Mouse (Mus musculus) ES-Bruce4 (cell line): Measurements from ENCODE around the gene Rab40b. TPM values are rescaled to one million over a fixed set of nuclear protein-coding genes. Genes with fewer than 3 reads are reported as not detected.

Experiments used
- H3K27ac ChIP-seq: 2 replicates; pipeline ENCODE4 v1.5.1; 2012; ENCODE audit warnings: low read length, inconsistent platforms; ENCODE audit not compliant: insufficient read depth
- H3K27me3 ChIP-seq: 2 replicates; pipeline ENCODE4 v1.6.1; 2012; ENCODE audit warnings: mild to moderate bottlenecking, low read length, inconsistent platforms; ENCODE audit not compliant: control insufficient read depth, poor library complexity, insufficient read depth, severe bottlenecking
- H3K36me3 ChIP-seq: 2 replicates; pipeline ENCODE4 v1.6.1; 2012; ENCODE audit warnings: inconsistent platforms, mild to moderate bottlenecking, low read length, moderate library complexity; ENCODE audit not compliant: control insufficient read depth, poor library complexity, insufficient read depth, severe bottlenecking
- H3K4me1 ChIP-seq: one replicate; pipeline ENCODE4 v1.8.1; 2011; ENCODE audit warnings: low read length; ENCODE audit not compliant: control insufficient read depth, insufficient read depth
- H3K4me3 ChIP-seq: 2 replicates; pipeline ENCODE4 v1.5.1; 2011; ENCODE audit warnings: low read depth, mild to moderate bottlenecking, low read length
- H3K9ac ChIP-seq: 2 replicates; pipeline ENCODE4 v1.6.1; 2012; ENCODE audit warnings: low read depth, mild to moderate bottlenecking, inconsistent platforms; ENCODE audit not compliant: poor library complexity, severe bottlenecking
- H3K9me3 ChIP-seq: replicated peaks from 2 replicates; pipeline ENCODE4 v1.6.1; 2012; ENCODE audit warnings: mild to moderate bottlenecking, low read length, inconsistent platforms; ENCODE audit not compliant: control insufficient read depth, poor library complexity, insufficient read depth, severe bottlenecking
- CTCF ChIP-seq: IDR thresholded peaks from one replicate; pipeline ENCODE4 v1.8.1; 2011; ENCODE audit warnings: low read depth, low read length
- EP300 ChIP-seq: IDR thresholded peaks from 2 replicates; pipeline ENCODE4 v1.6.1; 2011; ENCODE audit warnings: low read depth, low read length; ENCODE audit not compliant: insufficient read depth
- POLR2A ChIP-seq: IDR thresholded peaks from one replicate; pipeline ENCODE4 v1.8.1; 2011; ENCODE audit warnings: low read length; ENCODE audit not compliant: insufficient read depth
- polyA plus RNA-seq: library from polyadenylated mRNA; stranded (reverse); fragments of >200 nt; gene quantifications from 2 replicates; pipeline ENCODE4 v1.2.4, GENCODE M21; 2011; ENCODE audit warnings: low read depth; ENCODE audit not compliant: missing spikeins, insufficient read depth, insufficient read length

The Rab40b gene
- polyA plus RNA-seq, 1 experiment, result not detected

GRCm38 (mm10) chr11:121407366-121408155 is 19.5 kb upstream of the Rab40b start:
- H3K9ac ChIP-seq, result no peak overlapping the region
- no peak overlapping the region for H3K27ac ChIP-seq
- H3K27me3 ChIP-seq, result no peaks in the 10 kb centered on the region
- no peaks in the 10 kb centered on the region for H3K9me3 ChIP-seq
- no peak for TF ChIP-seq EP300
- no peak for TF ChIP-seq POLR2A
- no peak for TF ChIP-seq CTCF
- no peaks in the 10 kb centered on the region for H3K36me3 ChIP-seq
- H3K4me1 ChIP-seq, result no peaks in the 10 kb centered on the region
- H3K4me3 ChIP-seq, result no peak overlapping the region

DNA sequence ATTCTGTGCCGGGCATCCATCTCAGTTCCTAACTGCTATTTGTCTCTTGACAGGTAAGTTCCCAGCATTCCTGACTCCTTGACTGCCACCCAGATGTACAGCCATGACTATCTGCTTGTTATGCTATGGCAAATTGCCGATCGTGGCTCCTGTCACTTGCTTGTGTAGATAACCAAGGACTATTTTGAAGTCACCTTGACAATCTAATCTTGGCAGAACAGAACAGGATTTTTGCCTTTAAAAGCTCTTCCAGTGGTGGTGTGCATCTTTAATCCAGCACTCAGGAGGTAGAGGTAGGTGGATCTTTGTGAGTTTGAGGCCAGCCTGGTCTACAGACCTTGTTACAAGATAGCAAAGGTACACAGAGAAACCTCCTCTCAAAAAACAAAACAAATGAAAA is 4.4 kb upstream of the Rab40b start:
- Histone ChIP-seq H3K36me3 (no peaks in the 10 kb centered on the region), H3K27ac (no peak overlapping the region)

GRCm38 (mm10) chr11:121390793-121391192 is 2.7 kb upstream of the Rab40b start:
- H3K4me1 ChIP-seq, result peaks cover 2% of the 10 kb centered on the region
- TF ChIP-seq POLR2A (no peak), CTCF (no peak), EP300 (no peak)
- no peaks in the 10 kb centered on the region for H3K27me3 ChIP-seq
- H3K9ac ChIP-seq, result no peak overlapping the region
- no peak overlapping the region for H3K4me3 ChIP-seq
- H3K9me3 ChIP-seq, result no peaks in the 10 kb centered on the region
- no peaks in the 10 kb centered on the region for H3K36me3 ChIP-seq
- no peak overlapping the region for H3K27ac ChIP-seq

More for the DNA sequence above, 4.4 kb upstream of the Rab40b start:
- H3K27me3 ChIP-seq, result no peaks in the 10 kb centered on the region
- H3K9ac ChIP-seq, result no peak overlapping the region
- H3K9me3 ChIP-seq, result no peaks in the 10 kb centered on the region
- no peak overlapping the region for H3K4me3 ChIP-seq
- H3K4me1 ChIP-seq, result peaks cover 2% of the 10 kb centered on the region
- no peak for TF ChIP-seq CTCF
- TF ChIP-seq POLR2A, result no peak
- no peak for TF ChIP-seq EP300

DNA sequence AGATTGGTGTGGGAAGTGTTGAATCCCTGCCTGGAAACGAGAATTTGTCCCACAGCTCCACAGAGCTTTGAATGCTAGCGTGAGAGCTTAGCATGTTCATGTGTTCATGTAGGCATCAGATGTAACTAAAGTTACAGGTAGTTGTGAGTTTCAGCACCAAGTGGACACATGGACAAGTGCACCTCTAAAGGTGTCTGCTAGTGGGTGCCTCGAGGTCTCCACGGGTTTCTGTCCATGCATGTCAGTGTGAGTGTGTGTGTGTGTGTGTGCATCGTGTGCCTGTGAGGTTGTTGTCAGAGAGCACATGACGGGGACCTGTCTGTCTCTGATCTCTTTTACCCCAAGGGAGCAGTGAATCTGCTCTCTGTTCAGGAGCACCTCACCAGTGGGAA is 499 bp upstream of the Rab40b start:
- TF ChIP-seq CTCF (no peak), POLR2A (no peak), EP300 (no peak)
- Histone ChIP-seq H3K9me3 (no peaks in the 10 kb centered on the region), H3K4me3 (peak overlapping the region; percentile 5; the same call in 1 of the 2 replicates), H3K27ac (no peak overlapping the region), H3K9ac (no peak overlapping the region), H3K36me3 (no peaks in the 10 kb centered on the region), H3K4me1 (peaks cover 2% of the 10 kb centered on the region), H3K27me3 (no peaks in the 10 kb centered on the region)

DNA sequence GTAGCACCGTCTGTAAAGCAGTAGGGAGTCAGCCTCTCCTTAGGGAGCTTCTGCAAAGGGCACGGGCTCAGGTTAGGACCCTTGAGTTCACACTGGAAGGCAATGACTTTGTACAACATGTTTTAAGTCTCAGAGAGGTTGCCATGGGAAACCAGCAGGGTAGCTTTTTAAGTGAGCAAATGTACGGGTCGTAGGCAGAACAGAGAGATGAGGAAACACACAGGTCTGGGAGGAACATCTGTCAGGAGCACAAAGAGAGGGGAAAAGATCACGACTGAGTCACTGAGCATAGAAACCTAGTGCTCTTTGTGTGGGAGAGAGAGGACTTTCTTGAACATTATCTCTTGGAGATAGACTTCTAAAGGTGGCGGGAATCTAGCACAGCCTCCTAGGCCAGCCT is 7.8 kb downstream of the Rab40b start:
- Histone ChIP-seq H3K27ac (no peak overlapping the region), H3K9me3 (no peaks in the 10 kb centered on the region; the same call in 1 of the 2 replicates), H3K4me3 (no peak overlapping the region), H3K27me3 (no peaks in the 10 kb centered on the region), H3K9ac (no peak overlapping the region), H3K4me1 (no peaks in the 10 kb centered on the region), H3K36me3 (no peaks in the 10 kb centered on the region)
- TF ChIP-seq EP300 (no peak), CTCF (no peak), POLR2A (no peak)

- Histone ChIP-seq H3K4me1 (no peaks in the 10 kb centered on the region), H3K36me3 (no peaks in the 10 kb centered on the region), H3K9me3 (no peaks in the 10 kb centered on the region; the same call in 1 of the 2 replicates), H3K27ac (no peak overlapping the region), H3K27me3 (no peaks in the 10 kb centered on the region), H3K9ac (no peak overlapping the region), H3K4me3 (no peak overlapping the region)
- TF ChIP-seq CTCF (no peak), POLR2A (no peak), EP300 (no peak)
Measured at GRCm38 (mm10) chr11:121378644-121379043, 9.4 kb downstream of the Rab40b start.
